Comparison of ENCODE assay signal across 7 mouse cellular contexts in genomic region chr14:72371702-72372277, GRCm38 (mm10).
DNase-seq lines count a peak whose midpoint lies in the region; ATAC-seq and TF ChIP-seq lines count a peak whose summit lies in the region.

No protein-coding gene starts in this region.

- no peaks in the 10 kb centered on the region for H3K27me3 ChIP-seq in midbrain, embryonic 15.5 days (replicated peaks)

- H3K9ac ChIP-seq in midbrain, embryonic 15.5 days: no peak overlapping the region

- 6% methylated on average over 10 of the region's 10 CpGs for WGBS in midbrain, embryonic 15.5 days

- H3K4me1 ChIP-seq in cortical plate, adult 2 months (ENCODE audit: control insufficient read depth, insufficient read depth, low read length): no peaks in the 10 kb centered on the region
- H3K4me1 ChIP-seq in midbrain, embryonic 15.5 days: no peaks in the 10 kb centered on the region

- H3K36me3 ChIP-seq in midbrain, embryonic 15.5 days (replicated peaks): no peaks in the 10 kb centered on the region

- TF ChIP-seq POLR2A in cortical plate, adult 2 months (IDR thresholded peaks at IDR 0.05; ENCODE audit: extremely low read depth, insufficient read depth, low read length): no peak

- no peak overlapping the region for H3K4me3 ChIP-seq in cortical plate, adult 2 months (ENCODE audit: insufficient read depth, low read length)
- H3K4me3 ChIP-seq in midbrain, embryonic 15.5 days: no peak overlapping the region

- no peaks in the 10 kb centered on the region for H3K9me3 ChIP-seq in midbrain, embryonic 15.5 days

- peak; percentile 82 for ATAC-seq in midbrain, embryonic 15.5 days (replicated peaks)

- intact Hi-C loops in left cerebral cortex, postnatal 4 days (cut with DNase I): loop anchor here (10.0 kb wide), 1 partner anchor 143 kb away; no protein-coding TSS in a partner anchor

- no peak overlapping the region for H3K4me2 ChIP-seq in midbrain, embryonic 15.5 days

- DNase-seq in adrenal gland, postnatal 10 days: peak; percentile 83
- peak; percentile 17 for DNase-seq in gastrocnemius, postnatal 25 days
- peak; percentile 61 for DNase-seq in kidney, adult 18-20 months
- DNase-seq in left cerebral cortex, postnatal 4 days: peak; percentile 91
- peak; percentile 39 to 84 for DNase-seq in spleen, postnatal 4 days (ENCODE audit: low spot score in 2 of 2)

- no peak overlapping the region for H3K27ac ChIP-seq in cortical plate, adult 2 months (ENCODE audit: insufficient read depth, low read length)
- no peak overlapping the region for H3K27ac ChIP-seq in midbrain, embryonic 15.5 days

- TF ChIP-seq CTCF in cortical plate, adult 2 months (IDR thresholded peaks at IDR 0.05; ENCODE audit: extremely low read depth, insufficient read depth, low read length): peak; percentile 89

Comparison
In these comparisons a context has a peak if more than half of its experiments do, and no peak if none do; other contexts are left out.
1. DNase-seq: peak in every context shown above with its lines; median percentile 91 in left cerebral cortex, postnatal 4 days; 83 in adrenal gland, postnatal 10 days; 62 in spleen, postnatal 4 days; 61 in kidney, adult 18-20 months; 17 in gastrocnemius, postnatal 25 days.